Mouse (Mus musculus) ES-E14 (cell line): ENCODE measurements around the gene Gm29666. TPM values are rescaled to one million over a fixed set of nuclear protein-coding genes. Genes with fewer than 3 reads are reported as not detected.
"Not testable (repeated sequence)": the region's sequence is repeated elsewhere in the genome, so short reads cannot be mapped to it uniquely, and the experiment has no call there.

ENCODE experiments used
- DNase-seq: peaks from one replicate; pipeline ENCODE4 v3.0.0-alpha.2; 2013; ENCODE audit warnings: low read depth, low spot score
- H3K27ac ChIP-seq: 2 replicates; pipeline ENCODE4 v1.5.1; 2012; ENCODE audit warnings: low read depth, mild to moderate bottlenecking, low read length, moderate library complexity, mixed read lengths; ENCODE audit not compliant: poor library complexity, insufficient read depth, severe bottlenecking
- H3K36me3 ChIP-seq: 2 replicates; pipeline ENCODE4 v1.6.1; 2012; ENCODE audit warnings: mild to moderate bottlenecking, low read length, moderate library complexity, mixed read lengths; ENCODE audit not compliant: control insufficient read depth, poor library complexity, insufficient read depth, severe bottlenecking
- H3K4me1 ChIP-seq, 2 experiments: fragments of 150-350 bp in 1 of 2; sonication (generic) in 1 of 2; 2 replicates each; pipeline ENCODE4 v1.6.1; 2012; ENCODE audit warnings: low read length in 2 of 2, mild to moderate bottlenecking in 1 of 2, mixed read lengths in 1 of 2; ENCODE audit not compliant: control insufficient read depth in 2 of 2, insufficient read depth in 2 of 2, poor library complexity in 1 of 2
- H3K4me3 ChIP-seq, 2 experiments: fragments of 150-350 bp in 1 of 2; sonication (generic) in 1 of 2; 2 replicates each; pipeline ENCODE4 v1.5.1; 2012; ENCODE audit warnings: low read length in 2 of 2, low read depth in 1 of 2, mild to moderate bottlenecking in 1 of 2, mixed read lengths in 1 of 2; ENCODE audit not compliant: insufficient read depth in 1 of 2, poor library complexity in 1 of 2, severe bottlenecking in 1 of 2
- H3K9ac ChIP-seq: 2 replicates; pipeline ENCODE4 v1.6.1; 2012; ENCODE audit warnings: low read depth, mild to moderate bottlenecking, low read length, mixed read lengths; ENCODE audit not compliant: poor library complexity, insufficient read depth, severe bottlenecking
- H3K9me3 ChIP-seq: fragments of 150-350 bp; sonication (generic); 2 replicates; pipeline ENCODE4 v1.6.1; 2012; ENCODE audit warnings: low read depth, mild to moderate bottlenecking, low read length; ENCODE audit not compliant: control insufficient read depth, insufficient read depth
- CHD2 ChIP-seq: IDR thresholded peaks from 2 replicates; pipeline ENCODE4 v1.6.1; 2014; ENCODE audit warnings: mild to moderate bottlenecking, low read depth, low read length, inconsistent platforms
- HCFC1 ChIP-seq: IDR thresholded peaks from 2 replicates; pipeline ENCODE4 v1.6.1; 2012; ENCODE audit warnings: low read length, inconsistent platforms, borderline replicate concordance; ENCODE audit not compliant: insufficient read depth
- MAFK ChIP-seq: IDR thresholded peaks from 2 replicates; pipeline ENCODE4 v1.6.1; 2014; ENCODE audit warnings: mild to moderate bottlenecking, low read depth, low read length, inconsistent platforms; ENCODE audit not compliant: insufficient read depth
- ZC3H11A ChIP-seq: IDR thresholded peaks from 2 replicates; pipeline ENCODE4 v1.6.1; 2012; ENCODE audit warnings: low read depth, mild to moderate bottlenecking, inconsistent platforms, low read length, borderline replicate concordance
- ZNF384 ChIP-seq: IDR thresholded peaks from 2 replicates; pipeline ENCODE4 v1.6.1; 2012; ENCODE audit warnings: low read depth, low read length, inconsistent platforms
- in situ Hi-C, 2 experiments: fragments of 600-800 bp; cut with MboI; formaldehyde crosslinking; loops; one replicate each; pipeline ENCODE4 v1.15.1; 2025; ENCODE audit warnings: low sequenced_read_pairs in 2 of 2, inconsistent platforms in 1 of 2; ENCODE audit not compliant: unreplicated experiment in 2 of 2
- total RNA-seq: library from RNA; depleted of rRNA; stranded (reverse); fragments of 300-350 nt; gene quantifications from 2 replicates; pipeline ENCODE4 v1.2.3, GENCODE M21; 2012

The Gm29666 gene
- total RNA-seq, 1 experiment: 1.6 TPM

- Histone ChIP-seq H3K4me1 (no peaks in the 10 kb centered on the region), H3K27ac (no peak overlapping the region), H3K36me3 (no peaks in the 10 kb centered on the region; the same call in 1 of the 2 replicates), H3K4me3 (no peak overlapping the region), H3K9me3 (0 out of 2 replicates have a peak, but pooled peaks cover 2% of the 10 kb centered on the region), H3K9ac (no peak overlapping the region)
- DNase-seq: no peak
- TF ChIP-seq CHD2 (no peak), ZNF384 (no peak), HCFC1 (no peak), ZC3H11A (no peak), MAFK (no peak)
- in situ Hi-C loops: no loop called here
Measured at GRCm38 (mm10) chr15:84913201-84913600, 6.6 kb downstream of the Gm29666 start.

- no peak for DNase-seq
- Histone ChIP-seq H3K4me1 (peaks cover 0 to 4% of the 10 kb centered on the region in 2 experiments; a peak in 1 of 4 replicates), H3K9me3 (no peaks in the 10 kb centered on the region), H3K4me3 (no peak overlapping the region), H3K36me3 (no peaks in the 10 kb centered on the region), H3K9ac (no peak overlapping the region), H3K27ac (no peak overlapping the region)
- in situ Hi-C loops: no loop called here
- TF ChIP-seq MAFK (no peak), HCFC1 (no peak), ZNF384 (no peak), ZC3H11A (no peak), CHD2 (no peak)
Measured at GRCm38 (mm10) chr15:84903843-84904385, 15.9 kb downstream of the Gm29666 start.

- no peak for DNase-seq
- Histone ChIP-seq H3K4me3 (no peak overlapping the region), H3K9me3 (0 out of 2 replicates have a peak, but pooled peaks cover 2% of the 10 kb centered on the region), H3K9ac (no peak overlapping the region), H3K36me3 (no peaks in the 10 kb centered on the region), H3K4me1 (peaks cover 3% of the 10 kb centered on the region in 2 experiments; a peak in 1 of 4 replicates), H3K27ac (no peak overlapping the region)
- no peak for TF ChIP-seq ZC3H11A
- TF ChIP-seq CHD2: no peak
- in situ Hi-C loops: no loop called here
Measured at GRCm38 (mm10) chr15:84898077-84898476, 21.8 kb downstream of the Gm29666 start.

GRCm38 (mm10) chr15:84896664-84897063 lies 23.2 kb downstream of the Gm29666 start:
- Histone ChIP-seq H3K9me3 (0 out of 2 replicates have a peak, but pooled peaks cover 2% of the 10 kb centered on the region), H3K36me3 (no peaks in the 10 kb centered on the region), H3K4me3 (no peak overlapping the region), H3K9ac (no peak overlapping the region), H3K27ac (no peak overlapping the region), H3K4me1 (0 out of 4 replicates have a peak, but pooled peaks cover 0 to 3% of the 10 kb centered on the region in 2 experiments)
- in situ Hi-C loops: no loop called here
- TF ChIP-seq ZC3H11A: no peak
- TF ChIP-seq MAFK: no peak
- TF ChIP-seq HCFC1: no peak
- TF ChIP-seq CHD2: no peak
- no peak for TF ChIP-seq ZNF384
- no peak for DNase-seq

GRCm38 (mm10) chr15:84896216-84896615 lies 23.6 kb downstream of the Gm29666 start:
- H3K36me3 ChIP-seq, H3K4me1 ChIP-seq, H3K9ac ChIP-seq, DNase-seq, in situ Hi-C loops, H3K27ac ChIP-seq, H3K9me3 ChIP-seq, H3K4me3 ChIP-seq: not testable (repeated sequence)
